Mouse (Mus musculus) embryonic facial prominence, embryonic 13.5 days (tissue): Measurements from ENCODE around the gene Cib4. TPM values are rescaled to one million over a fixed set of nuclear protein-coding genes. Genes with fewer than 3 reads are reported as not detected.

Experiments
- ATAC-seq: fragments of 200-750 bp; cut with Nextera tagmentation; 2 replicates; pipeline ENCODE4 v1.8.0; 2017; ENCODE audit warnings: low read depth; ENCODE audit not compliant: insufficient number of reproducible peaks, insufficient read depth, low FRiP score, low TSS enrichment
- H3K27ac ChIP-seq: fragments of 300-500 bp; sonication (generic); 2 replicates; pipeline ENCODE4 v1.5.1; 2015; ENCODE audit warnings: moderate library complexity, mild to moderate bottlenecking, inconsistent platforms
- H3K27me3 ChIP-seq: fragments of 300-500 bp; sonication (generic); 2 replicates; pipeline ENCODE4 v1.6.1; 2015; ENCODE audit warnings: mild to moderate bottlenecking, inconsistent platforms
- H3K36me3 ChIP-seq: fragments of 300-500 bp; sonication (generic); 2 replicates; pipeline ENCODE4 v1.6.1; 2015; ENCODE audit warnings: mild to moderate bottlenecking, inconsistent platforms
- H3K4me1 ChIP-seq: fragments of 300-500 bp; sonication (generic); 2 replicates; pipeline ENCODE4 v1.6.1; 2015; ENCODE audit warnings: inconsistent platforms
- H3K4me2 ChIP-seq: fragments of 300-500 bp; sonication (generic); 2 replicates; pipeline ENCODE4 v1.6.1; 2015; ENCODE audit warnings: moderate library complexity, mild to moderate bottlenecking, inconsistent platforms
- H3K4me3 ChIP-seq: fragments of 300-500 bp; sonication (generic); 2 replicates; pipeline ENCODE4 v1.5.1; 2015; ENCODE audit warnings: mild to moderate bottlenecking, inconsistent platforms
- H3K9ac ChIP-seq: fragments of 300-500 bp; sonication (generic); 2 replicates; pipeline ENCODE4 v1.6.1; 2015; ENCODE audit warnings: mild to moderate bottlenecking, inconsistent platforms
- H3K9me3 ChIP-seq: fragments of 300-500 bp; sonication (generic); 2 replicates; pipeline ENCODE4 v1.6.1; 2016; ENCODE audit warnings: inconsistent platforms
- WGBS: fragments of 180-500 bp; shearing (Covaris S2); methylation state at CpG from one replicate; pipeline ENCODE4 v1.1.7; 2015; ENCODE audit warnings: mixed read lengths; 5-methylcytosine and 5-hydroxymethylcytosine counted together
- polyA plus RNA-seq: library from polyadenylated mRNA; unstranded; fragments of >200 nt; fragmentation: Nextera tagmentation; extraction: Ambion mirVana; gene quantifications from 2 replicates; pipeline ENCODE4 v1.2.1, GENCODE M21; 2015

Gene Cib4
- polyA plus RNA-seq, 1 experiment from 2014 or later = not detected

DNA sequence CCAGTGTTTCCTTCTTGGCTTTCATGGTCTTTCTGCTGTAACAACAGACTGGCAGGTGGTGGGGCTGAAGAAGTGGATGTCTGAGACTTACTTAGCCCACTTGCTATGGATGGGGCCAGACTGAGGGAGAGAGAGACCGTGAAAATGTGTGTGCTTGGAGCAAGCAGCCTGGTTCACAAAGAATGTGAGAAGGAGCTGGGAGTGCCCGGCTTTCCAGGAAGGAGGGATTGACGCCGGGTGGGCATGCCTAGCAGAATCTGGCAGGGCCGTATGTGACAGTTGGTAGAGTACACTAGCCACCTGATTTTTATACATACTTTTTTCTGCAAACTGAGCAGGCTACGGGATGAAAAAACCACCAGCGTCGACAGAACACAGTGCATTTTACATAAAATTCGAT is 79.3 kb downstream of the Cib4 start:
- H3K4me2 ChIP-seq = peak overlapping the region; percentile 58
- peak overlapping the region; percentile 27 for H3K4me3 ChIP-seq
- H3K4me1 ChIP-seq = peaks cover 21% of the 10 kb centered on the region
- WGBS = 29% methylated on average over 9 of the region's 9 CpGs
- H3K9ac ChIP-seq = 0 out of 2 replicates have a peak overlapping the region, but pooled peaks have one; percentile 27
- H3K27ac ChIP-seq = no peak overlapping the region
- H3K27me3 ChIP-seq = peaks cover 46% of the 10 kb centered on the region
- no peaks in the 10 kb centered on the region for H3K9me3 ChIP-seq
- H3K36me3 ChIP-seq = no peaks in the 10 kb centered on the region
- ATAC-seq = no peak

DNA sequence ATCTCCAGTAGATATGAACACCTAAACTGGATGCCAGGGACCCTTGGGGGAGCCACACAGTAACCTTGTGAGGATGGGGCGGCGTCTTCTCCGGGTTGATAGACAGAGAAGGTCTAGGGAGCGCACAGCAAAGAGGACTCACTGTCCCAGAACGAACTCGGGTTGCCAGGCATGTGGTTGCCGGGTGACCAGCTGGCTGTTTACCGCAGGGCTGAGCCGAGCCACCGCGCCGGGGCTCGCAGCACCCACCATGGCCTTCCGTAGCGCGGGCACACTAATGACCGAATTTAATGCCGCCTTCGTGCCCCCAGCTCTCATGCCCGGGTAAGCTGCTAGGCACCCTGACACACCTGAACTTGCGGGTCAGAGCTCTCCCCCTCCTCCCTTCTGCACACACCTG is 79.8 kb downstream of the Cib4 start, which contains the start of gene 1700001C02Rik:
TSS of gene 1700001C02Rik (plus strand) at position 187 of the 400 bp plus-strand sequence.
- ATAC-seq = no peak
- peaks cover 46% of the 10 kb centered on the region for H3K27me3 ChIP-seq

DNA sequence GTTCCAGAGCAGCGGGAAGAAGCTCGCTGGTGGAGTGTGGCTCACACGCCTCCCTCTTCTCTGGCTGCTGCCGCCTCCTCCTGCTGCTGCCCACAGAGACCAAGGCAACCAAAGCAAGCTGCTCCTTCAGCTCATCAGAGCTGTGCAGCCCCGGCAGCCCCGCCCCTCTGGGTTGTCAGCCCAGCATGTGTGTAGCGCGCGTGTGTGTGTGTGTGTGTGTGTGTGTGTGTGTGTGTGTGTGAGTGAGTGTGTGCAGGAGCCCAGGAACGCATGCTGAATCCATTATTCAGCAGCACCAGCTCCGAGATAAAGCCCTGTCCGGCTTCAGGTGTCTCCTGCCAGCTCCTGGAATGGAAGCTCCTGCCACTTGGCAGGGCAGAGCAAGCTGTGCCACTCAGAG is 83.8 kb downstream of the Cib4 start, which contains the start of gene Otof:
TSS of gene Otof (minus strand) at position 112 of the 400 bp plus-strand sequence.
- Histone ChIP-seq H3K4me1 (peaks cover 30% of the 10 kb centered on the region), H3K9ac (peak within 1 kb of the TSS; percentile 51; the same call in 1 of the 2 replicates), H3K36me3 (no peaks in the 10 kb centered on the region), H3K27ac (no peak within 1 kb of the TSS), H3K4me2 (peak within 1 kb of the TSS; percentile 43), H3K9me3 (no peaks in the 10 kb centered on the region), H3K27me3 (peaks cover 44% of the 10 kb centered on the region), H3K4me3 (no peak within 1 kb of the TSS)
- ATAC-seq = peak; percentile 56; the same call in 1 of the 2 replicates
- WGBS = 20% methylated on average over 12 of the region's 12 CpGs

More for the DNA sequence above, 79.8 kb downstream of the Cib4 start, which contains the start of gene 1700001C02Rik:
- 18% methylated on average over 21 of the region's 21 CpGs for WGBS
- no peak within 1 kb of the TSS for H3K27ac ChIP-seq
- H3K36me3 ChIP-seq = no peaks in the 10 kb centered on the region
- H3K9ac ChIP-seq = 0 out of 2 replicates have a peak within 1 kb of the TSS, but pooled peaks have one; percentile 27
- H3K4me1 ChIP-seq = peaks cover 23% of the 10 kb centered on the region
- H3K9me3 ChIP-seq = no peaks in the 10 kb centered on the region
- peak within 1 kb of the TSS; percentile 27 for H3K4me3 ChIP-seq
- peak within 1 kb of the TSS; percentile 58 for H3K4me2 ChIP-seq

DNA sequence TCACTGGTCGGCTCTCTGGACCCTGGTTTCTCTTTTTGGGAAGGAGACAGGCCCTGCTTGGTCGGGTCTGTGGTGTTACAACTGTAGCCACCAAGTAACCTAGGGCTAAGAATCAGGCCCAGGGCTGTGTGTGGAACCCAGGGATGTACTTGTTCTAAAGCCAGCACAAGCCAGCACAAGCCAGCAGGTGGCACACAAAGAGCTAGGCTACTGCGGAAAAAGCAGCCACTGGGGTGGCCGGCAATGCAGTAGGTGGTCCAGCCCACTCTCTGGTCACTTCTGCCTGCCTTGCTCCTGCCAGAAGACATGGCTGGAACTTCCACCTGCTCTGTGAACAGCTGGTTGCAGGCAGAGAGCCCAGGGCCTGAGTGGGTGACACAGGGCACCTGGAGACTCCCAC is 85.5 kb downstream of the Cib4 start:
- no peaks in the 10 kb centered on the region for H3K36me3 ChIP-seq
- H3K4me2 ChIP-seq = no peak overlapping the region
- peaks cover 23% of the 10 kb centered on the region for H3K4me1 ChIP-seq
- peaks cover 27% of the 10 kb centered on the region for H3K27me3 ChIP-seq
- no peak overlapping the region for H3K4me3 ChIP-seq
- no peaks in the 10 kb centered on the region for H3K9me3 ChIP-seq
- no peak for ATAC-seq
- H3K9ac ChIP-seq = no peak overlapping the region
- no peak overlapping the region for H3K27ac ChIP-seq
- 49% methylated on average over 4 of the region's 4 CpGs for WGBS

DNA sequence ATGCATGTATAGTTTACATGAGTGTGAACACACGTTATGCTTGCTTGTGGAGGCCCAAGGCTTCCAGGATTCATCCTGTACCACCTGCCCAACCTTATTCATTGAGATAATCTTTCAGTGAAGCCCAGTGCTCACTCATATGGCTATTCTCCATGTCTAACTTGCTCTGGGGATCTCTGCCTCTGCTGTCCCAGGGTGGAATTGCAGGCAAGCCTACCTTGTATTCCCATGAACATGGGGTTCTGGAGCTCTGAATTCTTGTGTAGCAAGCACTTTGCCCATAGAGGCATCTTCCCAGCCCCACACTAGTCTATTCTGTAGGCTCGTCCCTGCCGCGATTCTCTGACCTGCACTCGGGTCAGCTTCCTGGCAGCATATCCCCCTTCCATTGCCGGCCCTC is 89.6 kb downstream of the Cib4 start:
- WGBS = 60% methylated on average over 6 of the region's 6 CpGs
- H3K36me3 ChIP-seq = no peaks in the 10 kb centered on the region
- peaks cover 8% of the 10 kb centered on the region; the same call in 1 of the 2 replicates for H3K27me3 ChIP-seq
- no peak overlapping the region for H3K4me2 ChIP-seq
- H3K9ac ChIP-seq = no peak overlapping the region
- H3K4me1 ChIP-seq = peaks cover 11% of the 10 kb centered on the region
- H3K27ac ChIP-seq = no peak overlapping the region
- H3K4me3 ChIP-seq = no peak overlapping the region
- no peak for ATAC-seq
- H3K9me3 ChIP-seq = no peaks in the 10 kb centered on the region

DNA sequence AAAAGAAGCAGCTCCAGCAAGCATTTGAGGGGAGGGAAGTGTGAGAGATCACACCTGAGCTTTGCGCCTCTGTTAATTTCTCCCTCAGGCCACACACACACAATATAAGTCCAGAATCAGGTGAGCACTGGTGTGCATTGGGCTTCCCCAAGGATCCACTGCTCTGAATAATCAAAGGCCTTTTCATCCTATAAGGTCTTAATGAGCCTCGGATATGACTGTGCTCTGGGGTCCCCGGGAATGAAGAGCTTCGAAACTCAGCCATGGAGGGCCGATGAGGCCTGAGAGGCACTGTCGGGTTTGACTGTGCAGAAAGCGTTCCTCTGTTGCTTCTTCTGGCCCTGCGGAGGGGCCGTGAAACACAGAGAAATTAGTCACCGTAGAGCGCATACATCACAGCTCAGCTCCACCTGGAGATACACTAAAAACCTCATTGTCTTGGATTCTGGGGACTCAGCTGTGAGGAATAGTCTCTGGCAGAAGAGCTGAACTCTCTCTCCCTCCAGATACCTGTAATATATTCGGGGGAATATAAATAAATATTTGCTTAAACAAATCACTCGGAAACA is 101.2 kb downstream of the Cib4 start:
- H3K4me2 ChIP-seq = no peak overlapping the region
- H3K4me3 ChIP-seq = no peak overlapping the region
- whole genome bisulfite sequencing = 78% methylated on average over 13 of the region's 13 CpGs
- H3K36me3 ChIP-seq = no peaks in the 10 kb centered on the region
- H3K27me3 ChIP-seq = no peaks in the 10 kb centered on the region
- no peak overlapping the region for H3K27ac ChIP-seq
- no peaks in the 10 kb centered on the region for H3K9me3 ChIP-seq
- no peak for ATAC-seq
- H3K9ac ChIP-seq = no peak overlapping the region
- no peaks in the 10 kb centered on the region for H3K4me1 ChIP-seq

DNA sequence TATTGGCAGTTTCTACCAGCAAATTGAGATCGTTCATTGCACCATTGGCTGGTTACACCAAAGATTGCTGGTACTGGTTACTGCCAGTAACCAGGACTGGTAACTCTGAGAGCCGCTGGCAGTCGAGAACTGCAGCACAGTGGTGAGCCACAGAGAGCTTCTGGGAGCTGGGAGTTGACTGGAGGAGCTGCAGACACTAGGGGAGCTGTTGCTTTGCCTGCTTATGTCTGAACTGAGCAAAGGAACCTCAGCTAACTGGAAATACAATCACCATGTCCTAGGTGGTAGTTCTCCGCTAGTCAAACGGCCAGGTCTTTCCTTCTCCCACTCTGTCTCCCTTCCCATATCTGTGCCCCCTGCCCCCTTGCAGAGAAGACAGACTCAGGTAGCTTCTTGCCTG is 103.4 kb downstream of the Cib4 start:
- 63% methylated on average over 5 of the region's 5 CpGs for WGBS
- Histone ChIP-seq H3K4me2 (no peak overlapping the region), H3K9me3 (no peaks in the 10 kb centered on the region), H3K4me1 (no peaks in the 10 kb centered on the region), H3K9ac (no peak overlapping the region), H3K36me3 (no peaks in the 10 kb centered on the region), H3K4me3 (no peak overlapping the region), H3K27ac (no peak overlapping the region), H3K27me3 (no peaks in the 10 kb centered on the region)
- no peak for ATAC-seq

DNA sequence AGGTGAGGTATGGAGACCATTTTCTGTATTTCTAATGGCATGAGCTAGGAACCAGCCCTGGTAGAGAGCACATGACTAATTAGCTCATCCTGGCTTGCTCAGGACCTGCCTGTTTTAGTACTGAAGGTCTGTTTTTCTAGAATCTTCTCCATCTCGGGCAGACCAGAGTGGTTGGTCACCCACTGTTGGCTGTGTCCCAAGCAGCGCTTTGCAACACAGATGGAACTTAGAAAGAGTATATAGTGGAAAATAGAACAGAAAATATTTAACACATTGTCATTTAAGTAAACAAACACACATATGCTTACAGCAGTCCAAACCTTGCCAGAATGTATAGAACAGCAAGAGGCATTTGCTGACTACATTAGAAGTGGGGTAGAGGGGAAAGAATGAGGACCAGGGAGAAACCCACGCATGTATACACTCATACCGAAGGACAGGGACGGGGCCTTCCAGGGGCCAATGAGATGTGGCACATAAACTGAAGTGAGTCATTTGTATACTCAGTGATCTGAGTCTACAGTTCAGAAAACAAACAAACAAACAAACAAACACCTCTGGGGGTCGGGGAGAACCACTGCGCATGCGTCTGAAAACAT is 105.2 kb downstream of the Cib4 start:
- Histone ChIP-seq H3K9me3 (no peaks in the 10 kb centered on the region), H3K27me3 (no peaks in the 10 kb centered on the region), H3K36me3 (no peaks in the 10 kb centered on the region), H3K4me2 (no peak overlapping the region), H3K4me1 (no peaks in the 10 kb centered on the region), H3K9ac (no peak overlapping the region), H3K4me3 (no peak overlapping the region), H3K27ac (no peak overlapping the region)
- ATAC-seq = no peak
- WGBS = 88% methylated on average over 8 of the region's 8 CpGs

DNA sequence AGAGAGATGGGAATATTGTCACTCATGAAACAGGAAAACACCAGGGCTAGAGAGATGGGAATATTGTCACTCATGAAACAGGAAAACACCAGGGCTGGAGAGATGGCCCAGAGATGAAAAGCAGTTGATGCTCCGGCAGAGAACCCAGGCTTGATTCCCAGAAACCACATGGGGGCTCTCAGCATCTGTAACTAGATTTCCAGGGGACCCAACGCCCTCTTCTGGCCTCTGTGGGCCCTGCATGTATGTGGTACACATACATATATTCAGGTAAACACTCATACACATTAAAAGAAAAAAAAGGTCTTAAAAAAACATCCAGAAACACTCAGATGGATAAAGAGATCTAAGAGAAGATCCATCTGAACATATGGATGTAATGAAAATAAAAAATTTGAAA is 106.7 kb downstream of the Cib4 start:
- Histone ChIP-seq H3K27ac (no peak overlapping the region), H3K4me2 (no peak overlapping the region), H3K9me3 (no peaks in the 10 kb centered on the region), H3K4me3 (no peak overlapping the region), H3K9ac (no peak overlapping the region), H3K4me1 (no peaks in the 10 kb centered on the region), H3K27me3 (no peaks in the 10 kb centered on the region), H3K36me3 (no peaks in the 10 kb centered on the region)
- WGBS = 43% methylated on average over 2 of the region's 2 CpGs
- no peak for ATAC-seq

Other genes starting within 250 kb of the Cib4 start
- 0.94 and 1.1 TPM in 2 replicates for gene Otof, start 83.9 kb downstream of the Cib4 start, polyA plus RNA-seq
- not detected in 2 replicates for gene 1700001C02Rik, start 79.8 kb downstream of the Cib4 start, polyA plus RNA-seq
- gene Kcnk3, start 42.3 kb upstream of the Cib4 start, polyA plus RNA-seq = 0.51 and 0.63 TPM in 2 replicates
- 25.0 and 26.6 TPM in 2 replicates for gene Slc35f6, start 102.1 kb upstream of the Cib4 start, polyA plus RNA-seq
- 270 and 318 TPM in 2 replicates for gene Cenpa, start 120.9 kb upstream of the Cib4 start, polyA plus RNA-seq
- gene Dpysl5, start 165.7 kb upstream of the Cib4 start, polyA plus RNA-seq = 7.5 and 10.4 TPM in 2 replicates